Mouse (Mus musculus): ENCODE data around the gene Sparc.

- TF ChIP-seq POLR2A (IDR thresholded peaks at IDR 0.05; ENCODE audit: extremely low read depth, insufficient read depth, low read length) = no peak
- TF ChIP-seq CTCF (IDR thresholded peaks at IDR 0.05; ENCODE audit: extremely low read depth, insufficient read depth, low read length) = no peak
Observed at GRCm38 (mm10) chr11:55414314-55414713, 8.7 kb downstream of the Sparc start.
